Mouse (Mus musculus): ENCODE results near the gene Tnnt2.

Gene Tnnt2

GRCm38 (mm10) chr1:135899991-135900515 is 63.9 kb downstream of the Tnnt2 start:
- in situ Hi-C loops (cut with MboI, MseI) = no loop called here
